Mouse (Mus musculus) heart, embryonic 15.5 days (tissue): ENCODE data around the gene Myo1f. TPM values are rescaled to one million over a fixed set of nuclear protein-coding genes. Genes with fewer than 3 reads are reported as not detected.

Experiments used
- polyA plus RNA-seq: library from polyadenylated mRNA; unstranded; fragments of >200 nt; fragmentation: Nextera tagmentation; extraction: Ambion mirVana; gene quantifications from 2 replicates; pipeline ENCODE4 v1.2.1, GENCODE M21; 2015

Myo1f gene
- polyA plus RNA-seq, 1 experiment from 2014 or later: 2.0 TPM

Other genes starting within 250 kb of the Myo1f start
- 4.3 and 5.2 TPM in 2 replicates for gene Zfp81, start 196.8 kb upstream of the Myo1f start, polyA plus RNA-seq
- 7.5 TPM in 2 replicates for gene Zfp101, start 161.1 kb upstream of the Myo1f start, polyA plus RNA-seq
- not detected in 2 replicates for gene Actl9, start 122.8 kb upstream of the Myo1f start, polyA plus RNA-seq
- 30.4 and 57.3 TPM in 2 replicates for gene Adamts10, start 31.5 kb upstream of the Myo1f start, polyA plus RNA-seq
- 29.8 and 32.1 TPM in 2 replicates for gene Zfp414, start 73.4 kb downstream of the Myo1f start, polyA plus RNA-seq
- 0.24 and 0.70 TPM in 2 replicates for gene Pram1, start 82.3 kb downstream of the Myo1f start, polyA plus RNA-seq
- gene Hnrnpm, start 131.2 kb downstream of the Myo1f start, polyA plus RNA-seq: 180 and 183 TPM in 2 replicates
- 98.6 and 118 TPM in 2 replicates for gene March2, start 163.0 kb downstream of the Myo1f start, polyA plus RNA-seq
- 274 and 318 TPM in 2 replicates for gene Rab11b, start 204.8 kb downstream of the Myo1f start, polyA plus RNA-seq
- 15.4 and 20.0 TPM in 2 replicates for gene Angptl4, start 226.1 kb downstream of the Myo1f start, polyA plus RNA-seq